Mouse (Mus musculus): ENCODE measurements around the gene Nxpe5. TPM values are rescaled to one million over a fixed set of nuclear protein-coding genes. Genes with fewer than 3 reads are reported as not detected.

The Nxpe5 gene
- polyA plus RNA-seq, 1 experiment from 2014 or later = 0.11 TPM

- H3K4me1 ChIP-seq (ENCODE audit: insufficient read depth, low read depth, low read length) = no peaks in the 10 kb centered on the region
- no peak overlapping the region for H3K4me3 ChIP-seq (ENCODE audit: low read depth, low read length)
- no peak overlapping the region for H3K27ac ChIP-seq (ENCODE audit: low read length)
- ATAC-seq (no peak), DNase-seq (ENCODE audit: low spot score) (no peak)
- H3K36me3 ChIP-seq (ENCODE audit: insufficient read depth, low read length) = no peaks in the 10 kb centered on the region
- TF ChIP-seq EP300 (IDR thresholded peaks at IDR 0.05) = no peak
- no peak for TF ChIP-seq CTCF (IDR thresholded peaks at IDR 0.05)
- no peaks in the 10 kb centered on the region for H3K27me3 ChIP-seq (replicated peaks; ENCODE audit: insufficient read depth, low read length)
- H3K9ac ChIP-seq (replicated peaks; ENCODE audit: low read depth) = no peak overlapping the region
- H3K4me2 ChIP-seq (replicated peaks; ENCODE audit: low read depth, low read length) = no peak overlapping the region
- no peaks in the 10 kb centered on the region for H3K9me3 ChIP-seq (ENCODE audit: low read length)
Measured at GRCm38 (mm10) chr5:138234224-138234623, 8.5 kb downstream of the Nxpe5 start.

GRCm38 (mm10) chr5:138241511-138241910, 15.8 kb downstream of the Nxpe5 start:
- WGBS = 5% methylated on average over 2 of the region's 2 CpGs
- no peak overlapping the region for H3K4me2 ChIP-seq (replicated peaks; ENCODE audit: low read depth, low read length)
- DNase-seq (ENCODE audit: low spot score) = peak; percentile 34
- no peaks in the 10 kb centered on the region for H3K36me3 ChIP-seq (ENCODE audit: insufficient read depth, low read length)
- no peak for TF ChIP-seq EP300 (IDR thresholded peaks at IDR 0.05)
- TF ChIP-seq CTCF (IDR thresholded peaks at IDR 0.05) = no peak
- H3K4me1 ChIP-seq (ENCODE audit: insufficient read depth, low read depth, low read length) = no peaks in the 10 kb centered on the region
- H3K4me3 ChIP-seq (ENCODE audit: low read depth, low read length) = no peak overlapping the region
- no peak overlapping the region for H3K9ac ChIP-seq (replicated peaks; ENCODE audit: low read depth)
- H3K27me3 ChIP-seq (replicated peaks; ENCODE audit: insufficient read depth, low read length) = no peaks in the 10 kb centered on the region
- no peak overlapping the region for H3K27ac ChIP-seq (ENCODE audit: low read length)
- no peaks in the 10 kb centered on the region for H3K9me3 ChIP-seq (ENCODE audit: low read length)
- no peak for ATAC-seq

DNA sequence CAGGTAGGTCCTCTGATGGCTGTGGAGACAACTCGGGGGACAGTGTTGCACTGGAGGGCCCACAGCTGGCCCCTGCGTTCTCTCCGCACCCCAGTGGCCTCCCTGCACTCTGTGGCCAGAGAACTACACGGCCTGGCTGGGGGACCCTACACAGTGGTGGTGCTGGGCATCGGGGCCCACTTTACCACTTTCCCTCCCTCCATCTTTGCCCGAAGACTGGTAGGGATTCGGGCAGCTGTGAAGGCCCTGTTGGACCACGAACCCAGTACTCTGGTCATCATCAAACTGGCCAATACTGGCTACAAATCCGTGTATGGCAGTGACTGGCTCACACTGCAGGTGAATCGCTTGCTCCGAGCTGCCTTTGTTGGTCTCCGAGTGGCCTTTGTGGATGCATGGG, 25.4 kb downstream of the Nxpe5 start:
- TF ChIP-seq CTCF (IDR thresholded peaks at IDR 0.05) = no peak
- no peak for TF ChIP-seq EP300 (IDR thresholded peaks at IDR 0.05)
- 87% methylated on average over 12 of the region's 12 CpGs for WGBS

GRCm38 (mm10) chr5:138253061-138253460, 27.4 kb downstream of the Nxpe5 start:
- Histone ChIP-seq H3K9ac (replicated peaks; ENCODE audit: low read depth) (no peak overlapping the region), H3K4me3 (ENCODE audit: low read depth, low read length) (no peak overlapping the region), H3K9me3 (ENCODE audit: low read length) (no peaks in the 10 kb centered on the region), H3K27me3 (replicated peaks; ENCODE audit: insufficient read depth, low read length) (no peaks in the 10 kb centered on the region), H3K36me3 (ENCODE audit: insufficient read depth, low read length) (no peaks in the 10 kb centered on the region), H3K4me2 (replicated peaks; ENCODE audit: low read depth, low read length) (no peak overlapping the region), H3K4me1 (ENCODE audit: insufficient read depth, low read depth, low read length) (peaks cover 7% of the 10 kb centered on the region; the same call in 1 of the 2 replicates), H3K27ac (ENCODE audit: low read length) (no peak overlapping the region)
- DNase-seq (ENCODE audit: low spot score) = no peak
- TF ChIP-seq CTCF (IDR thresholded peaks at IDR 0.05) (no peak), EP300 (IDR thresholded peaks at IDR 0.05) (no peak)
- WGBS = 93% methylated on average over 3 of the region's 3 CpGs
- no peak for ATAC-seq

More for the DNA sequence above, 25.4 kb downstream of the Nxpe5 start:
- no peaks in the 10 kb centered on the region for H3K9me3 ChIP-seq (ENCODE audit: low read length)
- DNase-seq (ENCODE audit: low spot score) = no peak
- H3K9ac ChIP-seq (replicated peaks; ENCODE audit: low read depth) = no peak overlapping the region
- no peak overlapping the region for H3K4me3 ChIP-seq (ENCODE audit: low read depth, low read length)
- H3K36me3 ChIP-seq (ENCODE audit: insufficient read depth, low read length) = no peaks in the 10 kb centered on the region
- no peak overlapping the region for H3K27ac ChIP-seq (ENCODE audit: low read length)
- no peak for ATAC-seq
- peaks cover 1% of the 10 kb centered on the region; the same call in 1 of the 2 replicates for H3K4me1 ChIP-seq (ENCODE audit: insufficient read depth, low read depth, low read length)
- H3K27me3 ChIP-seq (replicated peaks; ENCODE audit: insufficient read depth, low read length) = no peaks in the 10 kb centered on the region
- H3K4me2 ChIP-seq (replicated peaks; ENCODE audit: low read depth, low read length) = no peak overlapping the region

GRCm38 (mm10) chr5:138255353-138256093, 29.8 kb downstream of the Nxpe5 start, which contains the start of gene Lamtor4:
Gene Lamtor4, plus strand, starts transcription at chr5:138255482.
- peak within 1 kb of the TSS; percentile 75 for H3K4me3 ChIP-seq (ENCODE audit: low read depth, low read length)
- H3K27me3 ChIP-seq (replicated peaks; ENCODE audit: insufficient read depth, low read length) = no peaks in the 10 kb centered on the region
- H3K36me3 ChIP-seq (ENCODE audit: insufficient read depth, low read length) = 0 out of 2 replicates have a peak, but pooled peaks cover 4% of the 10 kb centered on the region
- peak; percentile 98 for DNase-seq (ENCODE audit: low spot score)
- TF ChIP-seq CTCF (IDR thresholded peaks at IDR 0.05) (peak; percentile 42), EP300 (IDR thresholded peaks at IDR 0.05) (no peak)
- under 1% methylated on average over 38 of the region's 38 CpGs for WGBS
- H3K9ac ChIP-seq (replicated peaks; ENCODE audit: low read depth) = peak within 1 kb of the TSS; percentile 58
- peak within 1 kb of the TSS; percentile 89 for H3K4me2 ChIP-seq (replicated peaks; ENCODE audit: low read depth, low read length)
- H3K27ac ChIP-seq (ENCODE audit: low read length) = peak within 1 kb of the TSS; percentile 73
- peaks cover 7% of the 10 kb centered on the region; the same call in 1 of the 2 replicates for H3K4me1 ChIP-seq (ENCODE audit: insufficient read depth, low read depth, low read length)
- peak; percentile 99 for ATAC-seq
- H3K9me3 ChIP-seq (ENCODE audit: low read length) = no peaks in the 10 kb centered on the region

DNA sequence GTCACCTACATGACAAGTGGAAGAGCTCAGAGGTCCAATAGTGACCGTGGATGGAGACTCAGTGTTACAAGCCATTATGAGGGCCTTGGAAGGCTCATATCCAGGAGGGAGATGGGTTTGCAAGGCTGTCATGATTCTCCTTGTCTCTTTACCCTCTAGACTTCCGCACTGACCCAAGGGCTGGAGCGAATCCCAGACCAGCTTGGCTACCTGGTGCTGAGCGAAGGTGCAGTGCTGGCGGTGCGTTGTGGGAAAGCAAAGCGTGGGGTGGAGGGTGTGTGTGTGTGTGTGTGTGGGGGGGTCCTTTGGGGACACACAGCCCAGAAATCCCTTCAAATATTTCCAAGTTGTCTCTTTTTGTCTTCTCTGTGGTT, 30.4 kb downstream of the Nxpe5 start:
- ATAC-seq (no peak), DNase-seq (ENCODE audit: low spot score) (no peak)
- Histone ChIP-seq H3K4me3 (ENCODE audit: low read depth, low read length) (peak overlapping the region; percentile 75), H3K27ac (ENCODE audit: low read length) (peak overlapping the region; percentile 73), H3K36me3 (ENCODE audit: insufficient read depth, low read length) (0 out of 2 replicates have a peak, but pooled peaks cover 6% of the 10 kb centered on the region), H3K27me3 (replicated peaks; ENCODE audit: insufficient read depth, low read length) (no peaks in the 10 kb centered on the region), H3K4me2 (replicated peaks; ENCODE audit: low read depth, low read length) (peak overlapping the region; percentile 89), H3K9me3 (ENCODE audit: low read length) (no peaks in the 10 kb centered on the region), H3K4me1 (ENCODE audit: insufficient read depth, low read depth, low read length) (peaks cover 7% of the 10 kb centered on the region; the same call in 1 of the 2 replicates), H3K9ac (replicated peaks; ENCODE audit: low read depth) (peak overlapping the region; percentile 58)
- no peak for TF ChIP-seq CTCF (IDR thresholded peaks at IDR 0.05)
- 17% methylated on average over 7 of the region's 7 CpGs for WGBS
